Mouse (Mus musculus) olfactory bulb, adult 2 months (tissue): ENCODE measurements around the gene Tnfsf15. TPM values are rescaled to one million over a fixed set of nuclear protein-coding genes. Genes with fewer than 3 reads are reported as not detected.

Source experiments
- H3K27ac ChIP-seq: fragments of 200-500 bp; 2 replicates; pipeline ENCODE4 v1.5.1; 2012; ENCODE audit warnings: low read depth, low read length; ENCODE audit not compliant: insufficient read depth
- H3K4me1 ChIP-seq: fragments of 200-500 bp; 2 replicates; pipeline ENCODE4 v1.6.1; 2012; ENCODE audit warnings: low read length; ENCODE audit not compliant: control insufficient read depth, insufficient read depth
- H3K4me3 ChIP-seq: fragments of 200-500 bp; 2 replicates; pipeline ENCODE4 v1.5.1; 2012; ENCODE audit warnings: mild to moderate bottlenecking, low read depth, low read length, moderate library complexity; ENCODE audit not compliant: insufficient read depth
- CTCF ChIP-seq: fragments of 200-500 bp; IDR thresholded peaks from 2 replicates; pipeline ENCODE4 v1.5.1; 2012; ENCODE audit warnings: low read depth, mild to moderate bottlenecking, low read length, moderate library complexity; ENCODE audit not compliant: insufficient read depth
- POLR2A ChIP-seq: fragments of 200-500 bp; IDR thresholded peaks from 2 replicates; pipeline ENCODE4 v1.6.1; 2012; ENCODE audit warnings: mild to moderate bottlenecking, low read depth, low read length, moderate library complexity; ENCODE audit not compliant: insufficient read depth
- WGBS: fragments of 180-500 bp; shearing (Covaris S2); methylation state at CpG from one replicate; pipeline ENCODE4 v1.1.7; 2018; 5-methylcytosine and 5-hydroxymethylcytosine counted together
- polyA plus RNA-seq: library from polyadenylated mRNA; stranded (reverse); fragments of >200 nt; gene quantifications from 2 replicates; pipeline ENCODE4 v1.2.4, GENCODE M21; 2012; ENCODE audit warnings: low replicate concordance; ENCODE audit not compliant: missing spikeins, insufficient read depth, insufficient read length

The Tnfsf15 gene
- polyA plus RNA-seq, 1 experiment = not detected

- TF ChIP-seq CTCF (no peak), POLR2A (no peak)
- H3K4me3 ChIP-seq = no peak overlapping the region
- 46% methylated on average over 3 of the region's 3 CpGs for WGBS
- no peaks in the 10 kb centered on the region for H3K4me1 ChIP-seq
- H3K27ac ChIP-seq = no peak overlapping the region
These were observed 24.2 kb upstream of the Tnfsf15 start for GRCm38 (mm10) chr4:63769161-63769560.

- WGBS = 97% methylated on average over 2 of the region's 2 CpGs
- no peak overlapping the region for H3K27ac ChIP-seq
- H3K4me3 ChIP-seq = no peak overlapping the region
- H3K4me1 ChIP-seq = no peaks in the 10 kb centered on the region
- TF ChIP-seq CTCF (no peak), POLR2A (no peak)
These were observed 20.1 kb upstream of the Tnfsf15 start for GRCm38 (mm10) chr4:63765050-63765449.

GRCm38 (mm10) chr4:63759931-63760330 lies 15.0 kb upstream of the Tnfsf15 start:
- TF ChIP-seq POLR2A = no peak
- TF ChIP-seq CTCF = no peak
- Histone ChIP-seq H3K4me3 (no peak overlapping the region), H3K27ac (no peak overlapping the region), H3K4me1 (no peaks in the 10 kb centered on the region)
- WGBS = 90% methylated on average over 3 of the region's 3 CpGs

DNA sequence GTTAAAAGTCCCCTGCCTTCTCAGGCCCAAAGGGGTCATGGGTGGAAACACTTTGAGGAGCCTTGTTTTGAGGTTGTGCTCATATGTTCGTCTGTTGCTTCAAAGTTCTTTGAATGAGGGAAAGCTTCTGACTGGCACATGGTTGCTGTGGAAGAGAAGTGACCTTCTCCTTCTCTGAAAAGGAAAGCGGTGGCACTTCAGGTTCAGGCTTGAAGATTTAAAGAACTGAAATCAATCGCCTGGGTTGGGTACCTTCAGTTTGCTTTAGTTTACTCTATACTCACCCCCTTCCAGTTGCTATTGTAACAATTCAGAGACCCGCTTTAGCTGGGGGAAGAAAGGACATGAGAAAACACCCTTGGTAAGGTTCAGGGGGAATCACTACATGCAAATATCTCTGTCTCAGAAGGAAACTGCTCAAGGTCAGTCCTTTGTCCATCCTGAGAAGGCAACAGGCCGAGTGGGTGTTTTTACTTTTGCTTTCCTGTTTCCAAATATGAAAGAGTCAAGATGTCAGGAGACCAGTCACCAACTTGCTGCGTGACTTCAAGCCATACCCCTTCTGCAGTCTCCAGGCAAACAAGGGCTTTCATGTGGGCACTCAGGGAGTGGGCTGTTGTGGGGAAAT lies 12.7 kb upstream of the Tnfsf15 start:
- TF ChIP-seq CTCF (no peak), POLR2A (no peak)
- 94% methylated on average over 6 of the region's 6 CpGs for WGBS
- no peak overlapping the region for H3K4me3 ChIP-seq
- H3K4me1 ChIP-seq = no peaks in the 10 kb centered on the region
- no peak overlapping the region for H3K27ac ChIP-seq

- TF ChIP-seq POLR2A = no peak
- no peak for TF ChIP-seq CTCF
- Histone ChIP-seq H3K4me3 (no peak overlapping the region), H3K4me1 (no peaks in the 10 kb centered on the region), H3K27ac (no peak overlapping the region)
- WGBS = 87% methylated on average over 2 of the region's 2 CpGs
These were observed 11.2 kb upstream of the Tnfsf15 start for GRCm38 (mm10) chr4:63756072-63756471.

DNA sequence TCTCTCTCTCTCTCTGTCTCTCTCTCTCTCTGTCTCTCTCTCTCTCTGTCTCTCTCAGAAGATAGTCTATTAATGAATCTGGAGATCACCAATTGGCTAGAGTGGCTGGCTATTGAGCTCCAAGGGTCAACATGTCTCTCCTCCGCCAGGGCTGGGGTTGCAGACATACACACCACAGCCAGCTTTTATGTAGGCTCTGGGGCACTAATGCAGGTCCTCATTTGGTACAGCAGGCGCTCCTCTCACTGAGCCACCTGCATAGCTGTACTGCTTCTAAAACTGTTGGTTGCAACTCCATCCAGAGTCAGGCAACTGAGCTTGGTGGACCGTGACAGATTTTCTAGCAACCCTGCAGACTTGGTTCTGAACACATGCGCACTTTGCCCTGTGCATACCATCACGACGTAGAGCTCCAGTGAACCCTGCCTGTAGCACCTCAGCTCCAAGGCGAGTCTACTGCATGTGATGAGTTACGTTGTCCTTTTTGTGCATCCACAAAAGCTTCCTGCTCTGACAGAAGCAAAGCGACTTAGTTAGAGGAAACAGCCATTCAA lies 9.6 kb upstream of the Tnfsf15 start:
- WGBS = 88% methylated on average over 9 of the region's 9 CpGs
- Histone ChIP-seq H3K4me1 (no peaks in the 10 kb centered on the region), H3K27ac (no peak overlapping the region), H3K4me3 (no peak overlapping the region)
- TF ChIP-seq POLR2A (no peak), CTCF (no peak)

DNA sequence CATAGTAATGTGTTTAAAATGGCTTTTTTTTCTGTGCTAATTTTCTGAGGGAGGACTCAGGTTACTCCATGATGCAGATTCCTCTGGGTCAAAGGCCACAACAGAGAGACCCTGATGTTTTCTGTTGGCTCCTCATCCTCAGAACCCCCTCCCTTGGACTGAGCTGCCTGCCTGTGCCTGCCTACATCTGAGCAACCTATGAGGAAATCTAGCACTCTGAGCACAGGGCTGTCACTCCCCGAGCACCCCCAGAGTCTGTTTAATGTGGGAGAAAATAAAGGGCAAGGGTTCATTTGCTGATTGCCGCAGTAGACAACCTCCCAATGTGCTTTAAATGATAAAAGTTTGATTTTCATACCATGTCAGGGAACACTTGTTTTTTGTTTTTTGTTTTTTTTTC lies 8.9 kb upstream of the Tnfsf15 start:
- Histone ChIP-seq H3K4me3 (no peak overlapping the region), H3K27ac (no peak overlapping the region), H3K4me1 (no peaks in the 10 kb centered on the region)
- TF ChIP-seq CTCF (no peak), POLR2A (no peak)
- WGBS = 92% methylated on average over 2 of the region's 2 CpGs

GRCm38 (mm10) chr4:63752687-63753523 lies 8.0 kb upstream of the Tnfsf15 start:
- TF ChIP-seq POLR2A = no peak
- TF ChIP-seq CTCF = no peak
- Histone ChIP-seq H3K4me1 (no peaks in the 10 kb centered on the region), H3K4me3 (no peak overlapping the region), H3K27ac (no peak overlapping the region)
- WGBS = 60% methylated on average over 16 of the region's 16 CpGs
